Mouse (Mus musculus) midbrain, embryonic 16.5 days (tissue): ENCODE results near the gene Psmb5. TPM values are rescaled to one million over a fixed set of nuclear protein-coding genes. Genes with fewer than 3 reads are reported as not detected.

Source experiments
- ATAC-seq: fragments of 200-750 bp; cut with Nextera tagmentation; 2 replicates; pipeline ENCODE4 v1.8.0; 2017; ENCODE audit warnings: moderate TSS enrichment
- H3K27ac ChIP-seq: fragments of 300-500 bp; sonication (generic); 2 replicates; pipeline ENCODE4 v1.5.1; 2014; ENCODE audit warnings: mild to moderate bottlenecking, low read length, mixed read lengths
- H3K27me3 ChIP-seq: fragments of 300-500 bp; sonication (generic); 2 replicates; pipeline ENCODE4 v1.6.1; 2014; ENCODE audit warnings: low read depth, low read length, mixed read lengths; ENCODE audit not compliant: control insufficient read depth, insufficient read depth
- H3K36me3 ChIP-seq: fragments of 300-500 bp; sonication (generic); 2 replicates; pipeline ENCODE4 v1.6.1; 2014; ENCODE audit warnings: mild to moderate bottlenecking, low read length, moderate library complexity, mixed read lengths; ENCODE audit not compliant: control insufficient read depth, insufficient read depth
- H3K4me1 ChIP-seq: fragments of 300-500 bp; sonication (generic); 2 replicates; pipeline ENCODE4 v1.6.1; 2014; ENCODE audit warnings: mild to moderate bottlenecking, low read length, mixed read lengths; ENCODE audit not compliant: control insufficient read depth, insufficient read depth
- H3K4me2 ChIP-seq: fragments of 300-500 bp; sonication (generic); 2 replicates; pipeline ENCODE4 v1.6.1; 2014; ENCODE audit warnings: mild to moderate bottlenecking, low read length, mixed read lengths
- H3K4me3 ChIP-seq: fragments of 300-500 bp; sonication (generic); 2 replicates; pipeline ENCODE4 v1.5.1; 2014; ENCODE audit warnings: low read depth, mild to moderate bottlenecking, low read length, moderate library complexity, mixed read lengths
- H3K9ac ChIP-seq: fragments of 300-500 bp; sonication (generic); 2 replicates; pipeline ENCODE4 v1.6.1; 2014; ENCODE audit warnings: low read depth, low read length, mixed read lengths
- H3K9me3 ChIP-seq: fragments of 300-500 bp; sonication (generic); replicated peaks from 2 replicates; pipeline ENCODE4 v1.6.1; 2014; ENCODE audit warnings: mild to moderate bottlenecking, low read length, mixed read lengths; ENCODE audit not compliant: control insufficient read depth, poor library complexity, severe bottlenecking
- WGBS: fragments of 180-500 bp; shearing (Covaris S2); extraction: QIAGEN DNeasy Blood & Tissue Kit; methylation state at CpG from one replicate; pipeline ENCODE4 v1.1.7; 2014; 5-methylcytosine and 5-hydroxymethylcytosine counted together
- polyA plus RNA-seq: library from polyadenylated mRNA; unstranded; fragments of >200 nt; fragmentation: Nextera tagmentation; extraction: Ambion mirVana; gene quantifications from 2 replicates; pipeline ENCODE4 v1.2.1, GENCODE M21; 2015

Psmb5 gene
- polyA plus RNA-seq, 1 experiment from 2014 or later = 432 TPM

- ATAC-seq = no peak
- Histone ChIP-seq H3K4me2 (no peak overlapping the region), H3K36me3 (no peaks in the 10 kb centered on the region; the same call in 1 of the 2 replicates), H3K9ac (0 out of 2 replicates have a peak overlapping the region, but pooled peaks have one; percentile 2), H3K27me3 (no peaks in the 10 kb centered on the region), H3K27ac (0 out of 2 replicates have a peak overlapping the region, but pooled peaks have one; percentile 7), H3K4me3 (no peak overlapping the region), H3K4me1 (no peaks in the 10 kb centered on the region), H3K9me3 (no peaks in the 10 kb centered on the region)
- 70% methylated on average over 10 of the region's 10 CpGs for WGBS
Observed at GRCm38 (mm10) chr14:54592319-54592934, 25.4 kb downstream of the Psmb5 start.

- H3K4me2 ChIP-seq = no peak overlapping the region
- no peak overlapping the region for H3K9ac ChIP-seq
- H3K36me3 ChIP-seq = no peaks in the 10 kb centered on the region; the same call in 1 of the 2 replicates
- WGBS = 92% methylated on average over 16 of the region's 16 CpGs
- no peaks in the 10 kb centered on the region for H3K4me1 ChIP-seq
- ATAC-seq = no peak
- no peaks in the 10 kb centered on the region for H3K27me3 ChIP-seq
- no peaks in the 10 kb centered on the region for H3K9me3 ChIP-seq
- no peak overlapping the region for H3K27ac ChIP-seq
- no peak overlapping the region for H3K4me3 ChIP-seq
Observed at GRCm38 (mm10) chr14:54591056-54591455, 26.8 kb downstream of the Psmb5 start.

- Histone ChIP-seq H3K9ac (no peak overlapping the region), H3K4me1 (no peaks in the 10 kb centered on the region), H3K4me2 (no peak overlapping the region), H3K27me3 (no peaks in the 10 kb centered on the region), H3K4me3 (no peak overlapping the region), H3K27ac (no peak overlapping the region), H3K9me3 (no peaks in the 10 kb centered on the region), H3K36me3 (peaks cover 2% of the 10 kb centered on the region; the same call in 1 of the 2 replicates)
- WGBS = 42% methylated on average over 7 of the region's 7 CpGs
- ATAC-seq = peak; percentile 34; the same call in 1 of the 2 replicates
Observed at GRCm38 (mm10) chr14:54583681-54584338, 34.0 kb downstream of the Psmb5 start.

- no peak overlapping the region for H3K4me2 ChIP-seq
- H3K9me3 ChIP-seq = no peaks in the 10 kb centered on the region
- H3K36me3 ChIP-seq = 0 out of 2 replicates have a peak, but pooled peaks cover 2% of the 10 kb centered on the region
- no peak for ATAC-seq
- no peak overlapping the region for H3K27ac ChIP-seq
- WGBS = 91% methylated on average over 9 of the region's 9 CpGs
- H3K27me3 ChIP-seq = no peaks in the 10 kb centered on the region
- no peak overlapping the region for H3K9ac ChIP-seq
- H3K4me1 ChIP-seq = peaks cover 4% of the 10 kb centered on the region; the same call in 1 of the 2 replicates
- no peak overlapping the region for H3K4me3 ChIP-seq
Observed at GRCm38 (mm10) chr14:54582536-54582935, 35.3 kb downstream of the Psmb5 start.

- H3K4me3 ChIP-seq = no peak overlapping the region
- peaks cover 9% of the 10 kb centered on the region for H3K27me3 ChIP-seq
- no peaks in the 10 kb centered on the region for H3K9me3 ChIP-seq
- H3K27ac ChIP-seq = no peak overlapping the region
- peaks cover 14% of the 10 kb centered on the region for H3K4me1 ChIP-seq
- no peak overlapping the region for H3K4me2 ChIP-seq
- 0 out of 2 replicates have a peak, but pooled peaks cover 2% of the 10 kb centered on the region for H3K36me3 ChIP-seq
- no peak for ATAC-seq
- WGBS = 86% methylated on average over 7 of the region's 7 CpGs
- no peak overlapping the region for H3K9ac ChIP-seq
Observed at GRCm38 (mm10) chr14:54579638-54580037, 38.2 kb downstream of the Psmb5 start.

- Histone ChIP-seq H3K4me1 (peaks cover 14% of the 10 kb centered on the region), H3K4me2 (peak overlapping the region; percentile 74), H3K9me3 (no peaks in the 10 kb centered on the region), H3K27ac (peak overlapping the region; percentile 14), H3K36me3 (no peaks in the 10 kb centered on the region), H3K9ac (peak overlapping the region; percentile 50; the same call in 1 of the 2 replicates), H3K27me3 (peaks cover 15% of the 10 kb centered on the region), H3K4me3 (peak overlapping the region; percentile 49)
- 0 out of 2 replicates have a peak, but pooled peaks have one; percentile 8 for ATAC-seq
- WGBS = 1% methylated on average over 10 of the region's 10 CpGs
Observed at GRCm38 (mm10) chr14:54578063-54578462, 39.8 kb downstream of the Psmb5 start.

GRCm38 (mm10) chr14:54577089-54577982, 40.5 kb downstream of the Psmb5 start, which contains the start of gene Ajuba:
Gene Ajuba (minus strand): TSS chr14:54577558.
- H3K27me3 ChIP-seq = peaks cover 15% of the 10 kb centered on the region
- peak within 1 kb of the TSS; percentile 60 for H3K9ac ChIP-seq
- no peaks in the 10 kb centered on the region for H3K36me3 ChIP-seq
- peak; percentile 63 for ATAC-seq
- under 1% methylated on average over 65 of the region's 66 CpGs for WGBS
- peak within 1 kb of the TSS; percentile 49 for H3K4me3 ChIP-seq
- H3K27ac ChIP-seq = peak within 1 kb of the TSS; percentile 15
- H3K9me3 ChIP-seq = no peaks in the 10 kb centered on the region
- peaks cover 20% of the 10 kb centered on the region for H3K4me1 ChIP-seq
- H3K4me2 ChIP-seq = peak within 1 kb of the TSS; percentile 74

GRCm38 (mm10) chr14:54576241-54577088, 41.4 kb downstream of the Psmb5 start:
- under 1% methylated on average over 78 of the region's 84 CpGs for WGBS
- peaks cover 22% of the 10 kb centered on the region for H3K4me1 ChIP-seq
- H3K27ac ChIP-seq = no peak overlapping the region
- no peaks in the 10 kb centered on the region for H3K36me3 ChIP-seq
- no peaks in the 10 kb centered on the region for H3K9me3 ChIP-seq
- H3K9ac ChIP-seq = peak overlapping the region; percentile 60
- 0 out of 2 replicates have a peak, but pooled peaks have one; percentile 5 for ATAC-seq
- peak overlapping the region; percentile 49 for H3K4me3 ChIP-seq
- peak overlapping the region; percentile 74 for H3K4me2 ChIP-seq
- H3K27me3 ChIP-seq = peaks cover 15% of the 10 kb centered on the region
